Mouse (Mus musculus) left cerebral cortex, postnatal 25 days (tissue): Measurements from ENCODE around the gene Rasgrp4. TPM values are rescaled to one million over a fixed set of nuclear protein-coding genes. Genes with fewer than 3 reads are reported as not detected.

Experiments used
- DNase-seq, 2 experiments: peaks; one replicate each; pipeline ENCODE4 v3.0.0; 2022; ENCODE audit warnings: low spot score in 2 of 2, mixed read lengths in 1 of 2
- intact Hi-C: fragments of 180-260 bp; cut with DNase I; formaldehyde crosslinking; loops from one replicate; pipeline ENCODE4 v1.15.1; 2025
- total RNA-seq, 2 experiments: library from RNA; stranded (reverse); gene quantifications; 2 replicates each; pipeline ENCODE4 v1.2.3; 2021

Gene Rasgrp4
- total RNA-seq, 2 experiments from 2014 or later = 1.1 to 1.8 TPM

DNA sequence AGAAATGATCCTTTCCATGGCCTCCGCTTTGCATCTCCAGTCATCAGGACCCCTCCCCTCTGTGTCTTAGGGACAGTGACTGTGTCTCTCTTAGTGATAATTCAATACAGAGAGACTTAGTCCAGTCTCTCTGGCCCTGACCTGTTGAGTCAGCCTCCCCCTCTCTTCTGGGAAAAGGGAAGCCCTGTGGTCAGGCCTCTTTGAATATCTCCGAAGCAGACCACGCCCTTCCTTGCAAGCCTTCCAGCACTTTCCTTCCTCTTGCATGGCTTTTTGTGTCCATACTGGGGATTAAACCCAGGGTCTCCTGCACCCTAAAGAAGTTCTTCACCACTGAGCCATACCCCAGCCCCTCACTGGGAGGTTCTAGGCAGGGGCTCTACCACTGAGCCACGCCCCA is 9.4 kb downstream of the Rasgrp4 start:
- DNase-seq = no peak
- intact Hi-C loops = no loop called here

DNA sequence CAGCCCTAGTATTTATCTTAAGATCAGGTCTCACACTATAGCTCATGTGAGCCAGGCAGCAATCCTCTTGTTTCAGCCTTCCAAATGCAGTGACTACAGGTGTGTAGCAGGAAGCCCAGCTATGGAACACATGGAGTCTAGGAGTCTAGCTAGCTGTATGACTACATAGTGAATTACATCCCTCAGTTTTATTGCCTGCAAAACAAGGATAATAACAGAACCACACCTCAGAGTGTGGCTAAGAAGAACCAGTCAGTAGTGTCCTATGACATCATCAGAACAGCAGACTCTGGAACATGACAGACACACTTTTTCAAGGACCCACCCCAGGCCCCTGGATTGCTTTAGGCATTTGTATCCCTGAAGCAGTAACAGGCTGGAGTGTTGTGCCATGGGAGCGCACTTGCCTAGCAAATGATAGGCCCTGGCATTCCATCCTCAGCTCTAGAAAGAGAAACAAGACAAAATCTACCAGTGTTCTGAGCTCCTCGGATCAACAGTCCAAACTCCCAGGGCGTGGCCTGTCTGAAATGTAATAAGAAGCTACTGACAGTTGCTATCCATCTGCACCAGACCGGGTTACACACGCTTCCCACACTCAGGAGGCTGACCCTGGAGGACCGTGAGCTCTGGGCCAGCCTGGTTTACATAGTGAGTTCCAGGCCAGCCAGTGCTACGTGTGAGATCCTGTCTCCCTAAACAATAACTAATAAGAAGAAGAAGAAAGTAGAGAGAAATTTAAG is 12.1 kb downstream of the Rasgrp4 start:
- DNase-seq = no peak
- intact Hi-C loops = no loop called here

DNA sequence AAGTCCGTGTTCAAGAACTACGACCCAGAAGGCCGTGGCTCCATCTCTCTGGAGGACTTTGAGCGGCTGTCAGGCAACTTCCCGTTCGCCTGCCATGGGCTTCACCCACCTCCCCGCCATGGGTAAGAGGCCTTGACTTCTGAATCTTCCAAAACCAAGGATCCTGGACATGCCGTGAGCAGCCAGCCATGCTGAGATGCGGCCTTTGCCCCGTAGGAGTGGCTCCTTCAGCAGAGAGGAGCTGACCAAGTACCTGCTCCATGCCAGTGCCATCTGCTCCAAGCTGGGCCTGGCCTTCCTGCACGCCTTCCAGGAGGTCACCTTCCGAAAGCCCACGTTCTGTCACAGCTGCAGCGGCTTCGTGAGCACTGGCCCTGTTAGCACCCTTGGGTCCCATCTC is 14.1 kb downstream of the Rasgrp4 start:
- no peak for DNase-seq
- intact Hi-C loops = no loop called here

DNA sequence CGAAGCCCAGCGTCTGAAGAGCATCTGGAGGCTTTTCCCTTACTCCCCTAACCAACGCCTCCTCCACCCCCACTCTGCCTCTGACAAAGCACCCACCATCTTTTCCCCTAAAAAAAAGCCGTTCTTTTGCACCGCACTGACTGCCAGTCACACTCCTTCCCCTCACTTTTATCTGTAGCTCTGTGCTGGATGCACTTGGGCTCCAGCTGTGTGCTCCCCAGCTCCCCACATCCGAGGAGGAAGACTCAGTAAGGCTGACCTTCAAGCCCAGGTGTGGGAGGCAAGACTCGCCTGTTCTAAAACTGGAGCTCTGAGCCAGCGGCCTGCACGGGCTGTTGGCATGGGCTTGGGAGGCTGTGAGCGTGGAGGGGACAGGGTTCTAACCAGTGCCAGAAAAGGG is 16.8 kb downstream of the Rasgrp4 start:
- intact Hi-C loops = no loop called here
- DNase-seq = no peak

- DNase-seq = no peak
- intact Hi-C loops = no loop called here
These were observed 19.5 kb downstream of the Rasgrp4 start for GRCm38 (mm10) chr7:29154018-29154720.

DNA sequence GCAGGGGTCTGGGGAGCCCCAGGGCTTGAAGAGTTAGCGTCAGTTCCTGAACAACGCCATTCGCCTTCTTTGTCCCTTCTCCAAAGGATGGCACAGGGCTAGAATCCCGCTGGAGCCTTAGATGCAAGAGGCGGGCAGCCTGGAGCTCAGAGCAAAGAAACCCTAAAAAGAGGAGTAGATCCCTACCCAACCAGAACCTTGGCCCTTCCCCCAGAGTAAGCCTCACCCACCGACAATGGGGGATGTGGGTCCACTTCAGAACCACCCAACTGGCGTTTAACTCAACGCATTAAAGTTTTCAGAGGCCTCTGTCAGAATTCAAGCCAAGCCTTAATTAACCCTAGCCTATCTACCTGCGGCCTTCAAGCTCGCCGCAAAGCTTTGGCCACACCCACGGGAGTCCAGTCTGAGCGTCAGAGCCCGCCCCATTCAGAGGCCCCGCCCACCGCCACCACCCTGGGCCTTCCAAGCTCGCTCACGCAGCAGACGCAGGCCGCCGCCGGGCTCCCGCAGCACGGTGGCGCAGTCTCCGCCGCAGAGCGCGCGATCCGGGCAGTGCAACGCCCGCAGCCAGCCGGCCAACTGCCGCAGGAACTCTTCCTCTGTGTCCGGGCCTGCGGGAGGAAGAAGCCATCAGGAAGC is 20.7 kb downstream of the Rasgrp4 start:
- intact Hi-C loops = loop anchor here (5.0 kb wide), 1 partner anchor 103 kb away; no protein-coding TSS in a partner anchor
- DNase-seq = peak; percentile 89 to 94

GRCm38 (mm10) chr7:29155838-29156782 is 21.5 kb downstream of the Rasgrp4 start, which contains the start of gene Fam98c:
TSS of gene Fam98c (minus strand) at chr7:29156234.
- intact Hi-C loops = loop anchor here (5.0 kb wide), 1 partner anchor 104 kb away; no protein-coding TSS in a partner anchor
- peak; percentile 85 to 92 for DNase-seq

GRCm38 (mm10) chr7:29158264-29158663 is 23.6 kb downstream of the Rasgrp4 start:
- intact Hi-C loops = loop anchor here (5.0 kb wide), 1 partner anchor 106 kb away; no protein-coding TSS in a partner anchor
- DNase-seq = no peak

GRCm38 (mm10) chr7:29162294-29162693 is 27.6 kb downstream of the Rasgrp4 start:
- intact Hi-C loops = no loop called here

GRCm38 (mm10) chr7:29162750-29163525 is 28.3 kb downstream of the Rasgrp4 start:
- intact Hi-C loops = no loop called here
- no peak for DNase-seq

More at GRCm38 (mm10) chr7:29162294-29162693, 27.6 kb downstream of the Rasgrp4 start:
- no peak for DNase-seq

DNA sequence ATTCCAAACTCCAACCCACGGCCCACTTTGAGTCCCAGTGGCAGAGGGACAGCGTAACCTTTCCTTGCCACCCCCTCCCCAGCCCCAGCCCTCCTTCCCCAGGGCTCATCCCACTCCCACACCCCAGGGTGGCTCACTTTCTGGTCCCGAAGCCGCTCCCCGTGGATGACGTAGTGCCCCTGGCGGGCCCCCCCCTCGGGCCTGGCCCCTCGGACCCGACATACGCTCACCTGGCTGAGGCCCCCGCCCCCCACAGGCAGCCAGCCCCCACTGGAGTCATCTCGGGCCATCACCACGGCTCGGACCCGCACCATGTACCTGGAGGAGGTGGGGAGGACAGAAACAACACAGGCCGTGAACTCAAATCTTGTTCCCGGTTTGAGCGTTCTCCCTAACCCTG is 33.0 kb downstream of the Rasgrp4 start:
- intact Hi-C loops = no loop called here

DNA sequence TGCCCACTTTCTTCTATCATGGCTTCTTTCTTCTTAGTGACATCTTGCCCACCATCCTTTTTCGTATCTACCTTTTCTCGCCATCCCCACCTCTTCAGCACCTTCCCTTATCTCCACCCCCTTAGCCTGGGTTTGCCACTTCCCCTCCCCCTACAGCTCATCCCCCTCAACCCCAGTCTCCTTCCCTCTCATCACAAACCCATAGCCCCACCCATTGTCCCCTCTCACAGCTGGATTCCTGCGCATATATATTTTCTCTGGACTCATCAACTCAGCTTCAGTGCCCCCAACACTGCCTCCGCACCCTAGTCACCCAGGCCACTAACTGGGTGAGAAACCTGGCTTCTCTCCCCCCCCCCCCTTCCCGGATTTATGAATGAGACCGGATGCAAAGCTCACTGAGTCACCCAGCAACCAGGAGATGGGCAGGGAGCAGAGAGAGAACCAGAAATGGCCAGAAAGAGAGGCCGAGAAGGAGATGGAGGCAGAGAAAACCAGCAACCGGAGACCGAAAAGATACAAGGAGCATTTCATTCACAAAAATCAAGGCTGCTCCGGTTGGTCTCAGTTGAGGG is 33.6 kb downstream of the Rasgrp4 start:
- DNase-seq = no peak
- intact Hi-C loops = no loop called here

More for the DNA sequence above, 33.0 kb downstream of the Rasgrp4 start:
- DNase-seq = no peak

DNA sequence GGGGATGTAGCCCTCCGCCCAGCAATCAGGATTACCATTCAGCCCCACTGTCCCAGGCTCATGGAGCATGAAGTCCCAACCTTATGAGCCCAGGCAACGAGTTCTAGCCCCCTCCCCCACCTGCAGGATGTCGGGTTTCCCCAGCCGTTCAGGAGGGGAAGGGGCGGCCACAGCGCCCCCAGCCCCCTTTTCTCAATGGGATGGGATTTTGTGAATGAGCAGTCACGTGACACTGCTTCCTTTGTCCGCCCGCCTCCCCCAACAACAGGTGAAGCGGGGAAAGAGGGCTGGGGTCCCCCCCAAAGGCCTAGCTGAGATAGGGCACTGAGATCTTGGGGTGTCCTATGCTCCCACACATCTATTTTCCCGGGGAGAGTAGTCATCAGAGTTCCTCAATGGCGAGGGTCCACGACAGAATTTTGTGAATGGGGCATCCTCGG is 34.2 kb downstream of the Rasgrp4 start:
- DNase-seq = peak in 1 of 2 experiments; percentile 37
- intact Hi-C loops = no loop called here

GRCm38 (mm10) chr7:29169231-29170065 is 34.8 kb downstream of the Rasgrp4 start:
- peak; percentile 80 to 94 for DNase-seq
- intact Hi-C loops = loop anchor here (10.0 kb wide), 1 partner anchor 125 kb away; no protein-coding TSS in a partner anchor

DNA sequence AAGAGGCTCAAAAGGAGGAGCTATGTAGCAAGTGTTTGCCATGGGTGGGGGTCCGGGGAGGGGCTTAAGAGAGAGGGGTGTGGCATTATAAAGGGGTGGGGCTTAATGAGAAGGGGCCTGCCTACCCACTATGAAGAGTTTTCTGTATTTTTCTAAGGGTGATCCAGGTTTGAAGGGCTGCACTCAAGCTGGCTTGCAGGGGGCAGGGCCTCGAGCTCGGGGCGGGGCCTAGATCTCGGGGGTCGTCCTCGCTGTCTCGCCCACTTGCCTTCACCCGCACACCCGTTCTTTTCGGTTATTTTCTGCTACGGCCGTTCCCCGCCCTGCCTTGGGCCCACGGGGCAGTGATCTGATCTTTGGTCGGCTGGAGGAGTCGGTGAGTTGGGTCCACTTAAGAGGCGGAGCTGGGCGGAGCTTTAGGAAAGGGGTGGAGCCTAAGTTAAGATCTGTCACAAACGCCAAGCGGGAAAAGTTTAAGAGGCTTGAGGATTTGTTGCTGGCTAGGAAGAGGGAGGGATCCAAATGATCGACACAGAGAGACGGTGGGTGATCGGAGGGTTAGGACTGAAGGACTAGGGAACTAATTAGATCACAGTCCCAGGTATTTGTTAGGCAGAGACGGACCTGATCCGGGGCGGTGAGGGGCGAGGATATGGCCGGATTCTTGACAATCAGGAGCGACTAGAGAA is 35.6 kb downstream of the Rasgrp4 start, which contains the start of the genes Ggn and Spred3:
TSS of gene Ggn (plus strand) at position 145 of the 689 bp plus-strand sequence.
TSS of gene Spred3 (minus strand) at position 346 of the 689 bp plus-strand sequence.
- intact Hi-C loops = loop anchor here (10.0 kb wide), 1 partner anchor 125 kb away; no protein-coding TSS in a partner anchor
- peak; percentile 45 to 67 for DNase-seq
